Mouse (Mus musculus) spleen, postnatal 4 days (tissue): Measurements from ENCODE around the gene Jund.
A peak's percentile ranks its signal among the peaks of the same experiment; 100 is the strongest.

Experiments used
- DNase-seq, 2 experiments: peaks; one replicate each; pipeline ENCODE4 v3.0.0; 2022; ENCODE audit warnings: low spot score in 2 of 2

The Jund gene

DNA sequence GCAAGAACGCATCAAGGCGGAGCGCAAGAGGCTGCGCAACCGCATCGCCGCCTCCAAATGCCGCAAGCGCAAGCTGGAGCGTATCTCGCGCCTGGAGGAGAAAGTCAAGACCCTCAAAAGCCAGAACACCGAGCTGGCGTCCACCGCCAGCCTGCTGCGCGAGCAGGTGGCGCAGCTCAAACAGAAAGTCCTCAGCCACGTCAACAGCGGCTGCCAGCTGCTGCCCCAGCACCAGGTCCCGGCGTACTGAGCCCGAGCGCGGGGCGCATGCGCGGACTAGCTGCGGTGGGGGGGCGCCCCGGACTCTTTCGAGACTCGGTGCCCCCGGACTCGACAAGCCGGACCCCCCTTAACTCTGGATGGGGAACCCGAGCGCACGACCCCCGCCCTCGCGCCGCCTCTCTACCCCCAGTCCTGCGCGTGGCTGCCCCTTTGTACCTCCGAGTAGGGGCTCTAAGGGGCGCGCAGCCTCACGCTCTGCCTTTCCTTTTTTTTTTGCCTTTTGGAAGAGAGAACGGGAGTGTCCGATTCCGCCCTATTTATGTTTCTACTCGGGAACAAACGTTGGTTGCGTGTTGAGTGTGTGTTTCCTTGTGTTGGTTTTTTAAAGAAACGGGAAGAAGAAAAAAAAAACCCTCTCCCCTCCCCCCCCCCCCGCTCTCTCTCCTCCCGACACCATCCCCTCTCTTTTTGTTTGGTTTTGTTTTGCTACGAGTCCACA, 1.2 kb downstream of the Jund start:
- DNase-seq: peak; percentile 81 to 92

DNA sequence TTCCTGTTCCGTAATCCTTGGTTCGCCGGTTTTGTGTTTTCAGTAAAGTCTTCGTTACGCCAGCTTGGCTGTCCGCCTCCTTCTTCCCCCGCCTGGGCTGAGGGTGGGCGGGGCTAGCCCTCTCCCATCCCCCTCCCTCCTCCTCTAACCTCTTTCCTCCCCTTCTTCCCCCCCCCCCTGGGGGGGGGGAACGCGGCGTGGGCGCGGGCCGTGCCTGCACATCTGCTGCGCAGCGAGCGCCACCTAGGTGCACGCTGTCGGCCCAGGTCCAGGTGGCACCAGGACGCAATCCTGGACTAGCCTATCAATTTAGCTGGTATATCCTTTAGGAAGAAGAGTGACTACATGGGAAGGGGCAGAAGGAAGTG, 1.8 kb downstream of the Jund start:
- DNase-seq: peak; percentile 88 to 93

DNA sequence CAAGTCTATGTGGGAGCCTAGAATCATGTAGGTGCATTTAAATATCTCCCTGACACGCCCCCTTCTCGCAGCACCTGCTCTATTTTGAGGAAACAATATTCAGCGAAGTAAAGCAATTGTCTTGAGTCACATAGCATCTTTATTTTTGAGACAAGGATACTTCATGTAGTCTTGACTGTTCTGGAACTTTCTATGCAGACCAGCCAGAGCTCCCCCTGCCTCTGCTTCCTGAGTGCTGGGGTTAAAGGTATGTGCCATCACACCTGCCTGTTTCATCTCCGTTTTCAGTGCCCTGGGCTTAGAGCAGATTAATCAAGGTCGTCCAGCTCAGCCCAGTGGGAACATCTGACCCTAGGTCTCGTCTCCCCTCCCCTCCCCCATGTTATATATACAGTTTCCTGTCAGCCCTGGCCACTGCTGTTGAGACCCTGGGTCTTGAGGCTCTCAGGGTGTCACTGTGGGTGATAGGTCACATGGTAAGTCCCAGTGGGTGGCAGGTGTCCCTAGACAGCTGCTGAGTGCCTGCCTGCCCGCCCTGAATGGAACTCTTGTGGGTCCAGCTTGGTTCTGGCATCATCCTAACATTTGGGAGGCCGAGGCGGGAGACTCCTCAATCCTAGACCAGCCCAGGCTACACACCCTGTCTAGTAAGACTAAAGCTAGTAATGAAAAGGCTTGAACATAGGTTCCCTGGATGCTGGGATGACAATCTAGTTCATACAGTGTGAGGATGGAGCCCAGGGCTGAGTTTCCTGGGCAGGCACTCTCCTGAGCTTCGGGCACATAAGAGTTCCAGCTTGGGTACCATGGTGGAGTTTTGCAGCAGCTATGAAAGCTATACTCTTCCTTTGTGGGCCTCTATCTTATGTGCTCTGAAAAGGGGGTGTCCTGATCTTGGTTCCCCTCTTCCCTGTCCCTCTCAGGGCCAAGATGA, 2.6 kb downstream of the Jund start:
- DNase-seq: no peak

DNA sequence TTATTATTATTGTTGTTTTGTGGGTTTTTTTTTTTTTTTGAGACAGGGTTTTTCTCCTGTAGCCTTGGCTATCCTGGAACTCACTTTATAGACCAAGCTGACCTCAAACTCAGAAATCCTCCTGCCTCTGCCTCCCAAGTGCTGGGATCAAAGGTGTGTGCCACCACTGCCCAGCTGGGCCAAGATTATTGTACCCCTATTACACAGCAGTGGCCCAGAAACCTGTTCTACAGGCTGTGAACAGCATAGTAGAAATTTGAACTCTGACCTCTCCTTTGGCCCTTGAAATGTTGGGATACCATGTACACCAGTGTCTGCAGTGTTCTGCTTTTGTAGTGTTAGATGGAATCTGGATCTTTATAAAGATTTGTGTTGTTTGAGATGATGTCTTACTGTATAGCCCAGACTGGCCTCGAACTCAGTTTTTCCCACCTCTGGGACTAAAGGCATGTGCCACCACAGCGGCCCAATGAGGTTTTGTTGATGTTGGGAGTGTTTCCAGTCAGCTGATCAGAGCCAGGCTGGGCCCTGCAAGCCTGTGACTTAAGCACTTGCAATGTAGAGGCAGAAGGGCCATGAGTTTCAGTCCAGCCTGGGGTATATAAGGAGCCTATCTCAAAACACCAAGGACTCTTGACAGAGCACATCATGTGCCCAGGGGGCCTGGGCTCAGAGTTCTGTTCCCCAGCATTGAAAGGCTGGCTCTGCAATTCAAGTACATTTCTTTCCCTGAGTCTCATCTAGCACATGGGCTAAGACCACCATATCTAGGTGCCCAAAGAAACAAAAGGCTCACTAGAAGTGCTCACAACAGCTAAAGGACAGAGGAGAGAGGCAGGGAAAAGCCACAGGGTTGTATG, 3.5 kb downstream of the Jund start:
- DNase-seq: no peak

DNA sequence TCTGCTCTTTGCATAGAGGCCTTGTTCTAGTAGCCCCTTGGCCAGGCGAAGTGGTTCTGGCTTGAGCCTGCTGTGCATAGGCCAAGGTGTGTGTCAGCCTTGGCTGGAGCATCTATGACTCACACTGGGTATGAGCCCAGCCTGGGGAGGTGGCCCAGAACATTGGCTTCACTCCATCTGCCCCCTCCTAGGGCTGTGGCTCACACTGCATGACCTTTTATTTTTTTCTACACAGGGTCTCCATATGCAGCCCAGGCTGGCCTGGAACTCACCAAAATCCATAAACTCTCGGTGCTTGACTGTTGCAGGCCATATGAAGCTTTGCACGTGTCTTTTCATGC, 4.1 kb downstream of the Jund start:
- DNase-seq: no peak

DNA sequence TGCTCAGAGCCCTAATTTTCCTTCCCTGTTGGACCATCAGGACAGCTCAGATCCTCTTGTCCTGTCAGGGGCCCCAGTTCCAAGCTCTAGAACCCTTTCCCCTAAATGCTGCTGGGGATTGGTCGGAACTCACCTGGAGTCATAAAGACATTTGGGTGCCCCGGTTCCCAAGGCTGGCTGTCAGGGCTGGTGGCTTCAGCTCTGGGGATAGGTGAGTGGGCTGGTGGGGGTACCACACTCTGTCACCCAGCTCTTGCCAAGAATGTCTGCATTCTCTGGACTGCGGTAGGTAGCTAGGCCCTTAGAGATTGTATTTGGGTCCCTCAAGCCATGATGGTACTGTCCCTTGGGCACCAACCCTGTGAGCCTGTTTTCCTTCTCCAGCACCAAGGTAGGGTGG, 4.5 kb downstream of the Jund start, which contains the start of gene Iqcn:
TSS of gene Iqcn (plus strand) at position 171 of the 400 bp plus-strand sequence.
- no peak for DNase-seq

DNA sequence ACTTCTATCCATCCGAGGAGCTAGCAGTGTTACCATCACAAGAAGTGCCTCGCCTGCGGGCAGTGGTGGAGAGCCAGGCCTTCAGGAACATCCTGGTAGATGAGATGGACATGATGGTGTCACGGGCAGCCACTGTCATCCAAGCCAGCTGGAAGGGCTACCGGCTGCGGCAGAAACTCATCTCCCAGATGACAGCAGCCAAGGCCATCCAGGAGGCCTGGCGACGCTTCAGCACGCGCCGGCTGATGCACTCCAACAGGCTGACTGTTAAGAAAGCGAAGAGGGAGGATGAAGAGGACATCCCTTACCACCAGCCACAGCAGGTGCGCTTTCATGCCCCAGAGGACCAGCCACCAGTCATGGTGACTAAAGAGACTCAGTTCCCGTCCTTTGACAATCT, 9.5 kb downstream of the Jund start:
- DNase-seq: no peak

DNA sequence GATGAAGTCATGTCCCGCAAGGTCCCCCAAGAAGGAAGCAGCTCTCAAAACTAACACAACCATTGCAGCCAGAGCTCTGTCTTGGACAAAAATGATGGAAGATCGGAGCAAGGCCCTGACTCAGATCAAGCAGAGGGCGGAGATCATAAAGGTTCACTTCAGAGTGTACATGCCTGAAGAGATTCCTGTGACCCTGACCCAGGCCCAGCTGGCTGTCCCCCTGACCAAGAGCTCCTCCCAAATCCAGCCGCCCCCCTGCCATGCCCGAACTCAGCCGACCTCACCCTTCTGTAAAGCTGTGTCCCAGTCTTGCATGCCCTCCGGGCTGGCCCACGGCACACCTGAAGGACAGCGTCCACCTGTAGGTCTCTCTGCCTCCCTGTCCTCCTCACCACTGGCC, 11.0 kb downstream of the Jund start:
- DNase-seq: no peak

DNA sequence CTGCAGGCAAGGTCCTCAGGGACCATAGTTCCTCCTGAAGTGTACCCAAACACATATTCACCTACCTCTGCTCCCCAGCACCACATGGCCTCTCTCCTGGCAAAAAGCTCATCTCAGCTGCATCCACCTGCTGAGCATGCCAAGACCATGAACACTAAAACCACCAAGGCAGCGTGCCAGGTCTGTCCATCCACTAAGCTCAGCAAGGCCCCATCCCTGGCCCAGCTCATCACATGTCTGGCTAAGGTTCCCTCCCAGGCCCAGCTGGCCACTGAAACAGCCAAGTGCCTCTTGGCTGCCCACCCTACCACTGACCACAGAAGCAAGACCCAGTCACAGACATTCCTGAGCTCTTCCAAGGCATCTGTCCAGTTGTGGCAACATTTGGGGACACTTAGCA, 11.5 kb downstream of the Jund start:
- DNase-seq: no peak

DNA sequence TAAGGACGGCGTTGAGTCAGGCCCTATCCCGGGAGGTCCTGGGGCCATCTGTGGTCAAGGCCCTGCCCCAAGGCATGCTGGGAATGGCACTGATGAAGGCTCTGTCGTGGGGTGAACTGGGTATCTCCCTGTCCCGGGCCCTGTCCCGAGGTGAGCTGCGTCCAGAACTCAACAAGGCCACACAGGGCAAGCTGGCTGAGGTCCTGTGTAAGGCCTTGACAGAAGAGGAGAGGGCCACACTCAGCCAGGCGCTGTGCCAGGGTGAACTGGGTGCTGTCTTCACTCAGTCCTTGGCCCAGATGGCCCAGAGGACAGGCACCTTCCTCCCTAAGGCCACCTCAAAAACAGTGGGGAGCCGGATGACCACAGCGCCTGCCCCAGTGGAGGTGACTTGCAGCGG, 12.3 kb downstream of the Jund start:
- no peak for DNase-seq

DNA sequence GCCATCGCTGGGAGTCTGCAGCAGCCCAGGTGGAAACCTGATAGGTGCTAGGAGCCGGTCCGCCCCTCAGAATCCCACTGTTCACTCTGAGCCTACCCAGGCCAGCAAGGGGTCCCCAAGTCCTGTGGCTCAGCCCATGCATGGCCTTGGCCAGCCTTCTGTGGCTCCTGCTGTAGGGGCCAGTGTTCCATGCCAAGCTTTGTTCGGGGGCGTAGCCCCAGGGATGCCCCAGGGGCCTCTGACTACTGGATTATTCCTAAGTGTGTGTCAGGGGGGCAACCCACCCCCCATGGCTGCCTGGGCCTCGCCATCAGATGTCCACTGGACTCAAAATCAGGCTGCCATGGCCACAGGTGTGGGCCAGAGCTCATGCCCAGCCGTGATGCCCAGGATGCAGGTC, 15.2 kb downstream of the Jund start:
- no peak for DNase-seq

DNA sequence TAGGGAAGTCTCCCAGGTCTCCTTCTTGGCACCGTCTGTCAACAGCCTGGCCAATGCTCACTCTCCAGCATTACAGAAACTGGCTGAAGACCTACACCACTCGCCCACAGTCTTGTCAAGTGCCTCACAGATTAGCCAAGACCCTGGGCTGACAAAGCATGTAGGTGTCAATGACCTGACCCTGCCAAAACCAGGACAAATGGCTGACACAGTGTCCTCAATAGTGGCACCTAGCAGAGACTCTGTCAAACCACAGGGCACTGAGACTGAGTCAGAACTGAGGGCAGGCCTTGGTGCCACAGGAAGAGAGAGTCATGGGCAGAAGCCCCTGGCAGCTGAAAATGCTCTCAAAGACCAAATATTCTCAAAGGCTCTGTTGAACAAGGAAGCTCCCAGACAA, 16.3 kb downstream of the Jund start:
- no peak for DNase-seq

DNA sequence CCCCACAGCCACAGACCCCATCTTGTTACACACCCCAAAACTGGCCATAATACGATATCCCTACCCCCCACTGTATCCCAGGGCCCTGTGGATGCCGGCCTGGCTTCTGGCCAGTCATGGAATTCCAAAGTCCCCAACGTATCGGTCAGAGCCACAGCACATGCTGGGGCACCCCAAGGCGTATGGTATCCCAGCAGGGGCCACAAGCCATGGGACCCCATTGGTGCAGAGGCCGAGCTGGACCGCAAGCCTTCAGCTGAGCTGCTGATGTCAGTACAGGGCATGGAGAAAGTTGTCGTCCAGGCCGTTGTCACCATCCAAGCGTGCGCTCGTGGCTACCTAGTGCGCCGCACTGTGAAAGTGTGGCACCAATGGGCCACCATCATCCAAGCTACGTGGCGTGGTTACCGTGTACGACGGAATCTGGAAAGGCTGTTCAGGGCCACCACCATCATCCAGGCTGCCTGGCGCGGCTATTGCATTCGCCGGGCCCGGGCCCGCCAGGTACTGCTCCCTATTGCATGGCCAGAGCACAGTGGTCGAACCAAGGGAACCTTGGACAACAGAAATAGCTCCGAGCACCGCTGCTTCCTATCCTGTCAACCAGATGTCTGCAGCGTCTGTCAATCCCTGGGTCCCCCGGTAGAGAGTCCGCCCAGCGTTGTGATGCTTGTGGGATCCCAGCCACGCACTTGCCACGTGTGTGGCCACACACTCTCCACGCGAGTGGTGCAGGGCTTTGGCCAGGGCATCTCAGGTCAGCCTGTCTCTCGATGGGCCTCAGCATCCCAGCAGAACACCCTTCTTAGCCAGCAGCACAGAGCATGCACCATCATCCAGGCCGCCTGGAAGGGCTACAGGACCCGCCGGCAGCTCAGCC, 18.0 kb downstream of the Jund start:
- DNase-seq: no peak

DNA sequence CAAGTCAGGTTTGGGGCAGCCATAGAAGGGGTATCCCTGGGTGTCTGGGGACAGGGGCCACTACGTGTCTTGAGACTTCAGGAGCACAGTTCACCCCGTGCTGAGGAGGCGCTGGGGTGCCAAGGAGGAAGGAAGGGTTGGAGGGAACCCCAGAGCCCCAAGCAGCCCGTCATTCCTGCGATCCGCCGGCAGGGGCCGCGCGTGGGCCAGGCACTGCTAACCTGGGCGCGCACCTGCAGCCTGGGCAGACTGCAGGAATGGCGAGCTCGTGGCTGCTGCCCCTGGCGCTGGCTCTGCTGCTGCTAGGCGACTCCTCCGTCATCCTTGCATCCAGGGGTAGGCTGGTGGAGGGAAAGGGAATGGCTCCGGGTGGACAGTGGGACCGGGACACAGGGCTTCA, 19.5 kb downstream of the Jund start, which contains the start of gene Gm3336:
TSS of gene Gm3336 (plus strand) at position 247 of the 400 bp plus-strand sequence.
- DNase-seq: peak; percentile 75 to 92

DNA sequence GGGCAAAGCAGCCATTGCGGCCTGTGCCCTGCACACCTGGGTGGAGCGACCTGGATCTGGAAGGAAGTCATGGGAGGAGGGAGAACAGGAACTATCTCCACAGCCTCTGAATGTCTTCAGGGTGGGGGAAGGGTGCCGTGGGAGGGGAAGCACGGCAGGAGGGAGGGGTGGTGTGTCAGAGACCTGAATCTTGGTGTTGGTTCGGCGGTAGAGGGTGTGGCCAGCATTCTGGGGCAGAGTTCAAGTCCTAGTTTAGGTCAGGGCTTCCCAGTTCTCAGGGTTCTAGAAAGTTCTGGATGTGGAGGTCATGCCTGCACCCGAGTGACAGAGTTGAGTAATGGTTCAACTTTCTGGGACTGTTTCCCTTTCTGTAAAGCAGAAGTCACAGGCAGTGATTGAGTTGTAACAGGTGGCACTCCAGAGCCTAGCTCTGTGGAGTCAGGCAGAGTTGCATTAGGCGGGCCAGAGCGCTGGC, 21.1 kb downstream of the Jund start:
- peak in 1 of 2 experiments; percentile 63 for DNase-seq

DNA sequence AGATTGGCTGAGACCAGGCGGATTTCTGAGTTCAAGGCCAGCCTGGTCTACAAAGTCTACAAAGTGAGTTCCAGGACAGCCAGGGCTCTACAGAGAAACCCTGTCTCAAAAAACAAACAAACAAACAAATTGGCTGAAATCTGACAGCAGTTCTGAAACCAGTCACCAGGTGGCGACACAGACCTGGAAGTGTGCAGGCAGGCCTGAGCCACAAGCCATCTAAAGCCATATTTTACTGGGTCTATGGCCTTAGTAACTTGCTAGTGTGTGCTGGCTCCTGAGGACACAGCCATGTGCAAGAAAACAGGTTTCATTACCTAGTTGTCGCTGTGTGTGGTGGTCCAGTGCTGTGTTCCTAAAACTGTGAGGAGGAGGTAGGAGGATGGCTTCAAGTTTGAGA, 22.0 kb downstream of the Jund start:
- peak; percentile 79 to 93 for DNase-seq

DNA sequence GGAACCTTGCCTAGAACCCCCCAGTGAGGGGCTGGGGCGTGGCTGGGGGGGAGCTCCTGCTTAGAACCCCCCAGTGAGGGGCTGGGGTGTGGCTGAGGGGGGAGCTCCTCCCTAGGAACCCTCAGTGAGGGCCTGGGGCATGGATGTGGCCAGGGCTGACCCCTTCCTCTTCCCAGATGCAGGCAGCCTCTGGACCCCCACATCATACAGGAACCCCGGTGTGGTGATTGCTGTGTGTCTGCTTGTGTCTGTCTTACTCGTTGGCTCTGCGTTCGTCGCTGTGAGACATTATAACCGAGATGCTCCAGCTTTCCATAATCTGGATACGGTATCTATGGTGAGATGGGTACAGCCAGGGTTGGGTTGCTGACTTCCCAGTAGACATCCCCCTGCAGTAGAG, 22.9 kb downstream of the Jund start:
- no peak for DNase-seq

DNA sequence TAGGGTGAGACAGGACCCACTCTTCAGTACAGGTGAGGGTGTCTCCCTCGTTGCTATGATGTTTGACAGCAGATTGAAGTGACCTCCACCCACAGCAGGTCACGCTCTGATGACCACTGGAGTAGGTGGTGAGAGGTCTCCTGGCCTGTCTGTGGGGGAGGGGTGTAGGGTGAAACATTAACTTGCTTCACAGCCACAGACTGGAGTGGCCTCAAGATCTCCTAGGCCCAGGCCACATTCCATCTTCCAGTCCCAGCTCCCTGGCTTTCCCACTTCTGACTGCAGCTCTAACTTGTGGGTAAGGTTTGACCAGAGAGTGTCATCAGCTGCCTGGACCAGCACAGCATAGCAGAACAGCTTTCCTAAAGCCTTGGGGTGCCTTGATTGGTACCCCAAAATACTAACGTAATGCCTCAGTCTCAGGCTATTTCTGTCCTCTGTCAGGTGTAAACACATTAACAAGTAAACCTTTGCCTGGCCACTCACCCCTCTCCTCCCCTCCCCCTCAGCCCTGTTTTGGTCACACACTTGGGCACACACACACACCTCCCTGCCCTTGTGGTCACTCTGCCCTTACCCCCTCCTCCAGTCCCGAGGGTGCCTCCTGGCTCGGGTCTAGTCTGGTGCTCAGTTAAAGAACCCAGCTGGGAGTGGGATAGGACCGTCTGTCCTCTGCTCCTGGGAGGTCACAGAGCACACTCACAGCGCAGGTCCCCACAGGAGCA, 24.9 kb downstream of the Jund start, which contains the start of gene Pde4c:
TSS of gene Pde4c (plus strand) at position 235 of the 725 bp plus-strand sequence.
- DNase-seq: no peak

DNA sequence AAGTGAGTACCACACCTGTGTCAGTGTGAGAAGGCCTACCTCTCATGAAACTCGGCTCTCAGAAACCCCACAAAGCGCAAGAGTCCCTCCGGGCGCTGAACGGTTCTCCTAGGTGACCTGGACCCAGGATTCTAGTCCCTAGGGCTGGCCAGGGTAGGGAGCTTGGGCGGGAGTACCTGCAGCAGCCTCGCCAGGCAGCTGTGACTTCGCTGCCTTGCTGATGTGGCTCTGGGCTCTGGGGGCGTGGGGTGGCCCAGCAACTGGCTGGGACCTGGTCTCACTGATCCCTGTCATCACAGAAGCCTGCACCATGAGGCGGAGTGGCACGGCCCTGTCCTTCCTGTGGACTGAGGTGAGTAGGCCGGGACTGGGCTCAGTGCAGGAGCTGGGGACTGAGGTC, 25.5 kb downstream of the Jund start:
- DNase-seq: no peak

DNA sequence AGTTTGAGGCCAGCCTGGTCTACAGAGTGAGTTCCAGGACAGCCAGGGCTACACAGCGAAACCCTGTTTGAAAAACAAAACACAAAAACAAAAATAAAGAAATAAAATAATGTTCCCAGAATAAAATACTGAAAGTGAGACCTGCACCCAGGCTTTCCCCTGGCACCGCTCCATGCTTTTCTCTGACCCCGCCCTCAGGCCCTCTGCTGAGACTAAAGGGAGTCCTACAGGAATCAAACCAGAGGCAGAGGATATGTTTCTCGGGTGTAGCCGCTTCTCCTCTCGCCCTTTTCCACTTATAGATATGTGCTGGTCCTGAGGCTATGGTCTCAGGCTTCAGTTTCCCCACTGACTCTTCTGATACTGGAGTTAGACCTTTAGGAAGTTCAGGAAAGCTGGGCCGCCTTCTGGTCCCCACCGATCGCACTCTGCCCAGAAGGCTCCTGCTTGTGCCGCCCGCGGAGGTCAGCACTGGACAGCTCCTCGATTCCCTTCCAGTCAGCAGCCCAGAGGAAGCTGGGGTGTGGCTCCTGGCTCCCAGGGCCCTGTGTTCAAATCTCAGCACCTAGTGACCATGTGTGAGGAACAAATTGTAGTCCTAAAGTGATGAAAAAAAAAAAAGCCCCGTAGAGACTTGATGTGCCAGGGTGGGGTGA, 27.2 kb downstream of the Jund start:
- DNase-seq: peak in 1 of 2 experiments; percentile 70
